Mouse (Mus musculus) ES-Bruce4 (cell line): ENCODE data around the gene Rasa4. TPM values are rescaled to one million over a fixed set of nuclear protein-coding genes. Genes with fewer than 3 reads are reported as not detected.

Experiments
- H3K27ac ChIP-seq: 2 replicates; pipeline ENCODE4 v1.5.1; 2012; ENCODE audit warnings: low read length, inconsistent platforms; ENCODE audit not compliant: insufficient read depth
- H3K27me3 ChIP-seq: 2 replicates; pipeline ENCODE4 v1.6.1; 2012; ENCODE audit warnings: mild to moderate bottlenecking, low read length, inconsistent platforms; ENCODE audit not compliant: control insufficient read depth, poor library complexity, insufficient read depth, severe bottlenecking
- H3K36me3 ChIP-seq: 2 replicates; pipeline ENCODE4 v1.6.1; 2012; ENCODE audit warnings: inconsistent platforms, mild to moderate bottlenecking, low read length, moderate library complexity; ENCODE audit not compliant: control insufficient read depth, poor library complexity, insufficient read depth, severe bottlenecking
- H3K4me1 ChIP-seq: one replicate; pipeline ENCODE4 v1.8.1; 2011; ENCODE audit warnings: low read length; ENCODE audit not compliant: control insufficient read depth, insufficient read depth
- H3K4me3 ChIP-seq: 2 replicates; pipeline ENCODE4 v1.5.1; 2011; ENCODE audit warnings: low read depth, mild to moderate bottlenecking, low read length
- H3K9ac ChIP-seq: 2 replicates; pipeline ENCODE4 v1.6.1; 2012; ENCODE audit warnings: low read depth, mild to moderate bottlenecking, inconsistent platforms; ENCODE audit not compliant: poor library complexity, severe bottlenecking
- H3K9me3 ChIP-seq: replicated peaks from 2 replicates; pipeline ENCODE4 v1.6.1; 2012; ENCODE audit warnings: mild to moderate bottlenecking, low read length, inconsistent platforms; ENCODE audit not compliant: control insufficient read depth, poor library complexity, insufficient read depth, severe bottlenecking
- CTCF ChIP-seq: IDR thresholded peaks from one replicate; pipeline ENCODE4 v1.8.1; 2011; ENCODE audit warnings: low read depth, low read length
- EP300 ChIP-seq: IDR thresholded peaks from 2 replicates; pipeline ENCODE4 v1.6.1; 2011; ENCODE audit warnings: low read depth, low read length; ENCODE audit not compliant: insufficient read depth
- POLR2A ChIP-seq: IDR thresholded peaks from one replicate; pipeline ENCODE4 v1.8.1; 2011; ENCODE audit warnings: low read length; ENCODE audit not compliant: insufficient read depth
- polyA plus RNA-seq: library from polyadenylated mRNA; stranded (reverse); fragments of >200 nt; gene quantifications from 2 replicates; pipeline ENCODE4 v1.2.4, GENCODE M21; 2011; ENCODE audit warnings: low read depth; ENCODE audit not compliant: missing spikeins, insufficient read depth, insufficient read length

Gene Rasa4
- polyA plus RNA-seq, 1 experiment = 5.9 TPM

DNA sequence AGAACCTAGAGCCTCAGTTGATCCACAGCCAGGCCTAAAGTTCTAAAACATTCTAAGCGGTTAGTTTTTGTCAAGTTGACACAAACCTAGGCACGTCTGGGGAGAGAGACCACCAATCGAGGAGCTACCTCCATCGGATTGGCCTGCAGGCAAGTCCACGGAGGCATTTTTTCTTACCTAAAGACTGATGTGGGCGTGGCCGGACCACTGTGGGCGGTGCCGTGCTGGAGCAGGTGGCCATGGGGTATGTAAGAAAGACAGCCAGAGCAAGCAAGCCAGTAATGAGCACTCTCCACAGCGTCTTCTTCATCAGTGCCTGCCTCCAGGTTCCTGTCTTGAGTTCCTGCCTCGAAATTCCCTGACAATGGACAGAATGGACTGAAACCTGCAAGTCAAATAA, 10.2 kb upstream of the Rasa4 start:
- Histone ChIP-seq H3K27ac (no peak overlapping the region), H3K36me3 (no peaks in the 10 kb centered on the region), H3K9ac (no peak overlapping the region), H3K4me1 (peaks cover 6% of the 10 kb centered on the region), H3K9me3 (no peaks in the 10 kb centered on the region), H3K4me3 (no peak overlapping the region), H3K27me3 (no peaks in the 10 kb centered on the region)
- no peak for TF ChIP-seq EP300
- no peak for TF ChIP-seq POLR2A

DNA sequence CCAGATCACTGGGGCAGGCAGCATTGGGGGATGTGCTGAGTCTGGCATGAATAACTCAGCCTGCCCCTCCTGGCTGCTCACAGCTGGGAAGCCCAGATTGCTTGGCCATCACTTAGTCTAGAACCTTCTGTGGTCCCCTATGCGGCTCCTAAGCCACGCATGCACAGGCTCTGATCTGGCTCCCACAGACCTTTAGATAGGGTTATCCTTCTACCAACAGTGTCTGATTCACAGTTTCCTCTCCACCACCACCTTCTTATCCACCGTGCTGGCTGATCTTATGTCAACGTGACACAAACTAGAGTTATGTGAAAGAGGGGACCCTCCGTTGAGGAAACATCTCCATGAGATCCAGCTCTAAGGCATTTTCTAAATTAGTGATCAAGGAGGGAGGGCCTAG, 8.6 kb upstream of the Rasa4 start:
- no peaks in the 10 kb centered on the region for H3K9me3 ChIP-seq
- no peak overlapping the region for H3K4me3 ChIP-seq
- H3K36me3 ChIP-seq = no peaks in the 10 kb centered on the region
- H3K4me1 ChIP-seq = peaks cover 6% of the 10 kb centered on the region
- TF ChIP-seq POLR2A (no peak), CTCF (no peak), EP300 (no peak)
- H3K9ac ChIP-seq = no peak overlapping the region
- no peaks in the 10 kb centered on the region for H3K27me3 ChIP-seq
- no peak overlapping the region for H3K27ac ChIP-seq

DNA sequence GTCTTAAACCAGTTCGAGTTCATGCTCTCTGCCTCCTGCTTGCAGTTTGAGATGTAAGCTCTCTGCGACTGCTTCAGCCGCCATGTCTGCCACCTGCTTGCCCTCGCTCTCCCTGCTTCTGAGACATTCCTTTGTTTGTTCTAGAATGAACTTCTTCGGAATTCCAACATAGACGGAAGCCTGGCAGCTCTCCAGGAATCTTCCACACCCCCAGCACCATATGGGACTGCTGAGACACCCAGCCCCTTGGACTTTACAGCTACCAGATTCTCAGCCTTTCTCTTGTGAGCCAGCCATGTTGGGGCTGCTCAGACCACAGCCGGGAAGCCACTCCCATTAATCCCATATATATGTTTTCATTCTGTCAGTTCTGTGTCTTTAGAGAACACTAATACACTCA, 7.4 kb upstream of the Rasa4 start:
- no peak overlapping the region for H3K4me3 ChIP-seq
- peak overlapping the region; percentile 43; the same call in 1 of the 2 replicates for H3K27ac ChIP-seq
- peaks cover 6% of the 10 kb centered on the region for H3K4me1 ChIP-seq
- H3K27me3 ChIP-seq = no peaks in the 10 kb centered on the region
- no peaks in the 10 kb centered on the region for H3K9me3 ChIP-seq
- TF ChIP-seq POLR2A (no peak), CTCF (no peak), EP300 (no peak)
- no peak overlapping the region for H3K9ac ChIP-seq
- no peaks in the 10 kb centered on the region for H3K36me3 ChIP-seq

DNA sequence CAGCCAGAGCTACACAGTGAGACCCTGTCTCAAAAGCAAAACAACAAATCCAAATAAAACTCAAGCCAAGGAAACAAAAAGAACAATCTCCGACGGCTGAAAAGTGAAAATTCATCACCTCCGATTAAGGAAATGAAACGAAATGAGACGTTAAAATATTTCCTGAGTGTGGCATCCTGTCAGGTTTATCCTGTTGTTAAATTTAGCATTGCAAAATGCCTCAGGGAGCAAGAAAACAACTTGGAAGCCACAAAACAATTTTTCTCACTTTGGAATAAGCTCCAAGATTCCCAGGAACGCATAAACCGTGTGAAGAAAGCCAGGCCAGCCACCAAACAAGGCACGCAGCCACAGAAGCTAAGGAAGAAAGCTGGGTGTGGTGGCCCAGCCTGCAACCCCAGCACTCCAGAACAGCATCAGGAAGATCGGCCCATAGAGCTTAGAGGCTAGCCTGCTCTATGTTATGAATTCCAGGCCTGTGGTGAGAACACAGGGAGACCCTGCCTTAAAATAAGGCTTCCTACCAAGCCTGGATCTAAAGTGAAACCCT, 6.6 kb upstream of the Rasa4 start:
- H3K9me3 ChIP-seq = no peaks in the 10 kb centered on the region
- no peaks in the 10 kb centered on the region for H3K27me3 ChIP-seq
- no peak for TF ChIP-seq EP300
- TF ChIP-seq POLR2A = no peak
- TF ChIP-seq CTCF = no peak
- peaks cover 6% of the 10 kb centered on the region for H3K4me1 ChIP-seq
- no peak overlapping the region for H3K9ac ChIP-seq
- H3K27ac ChIP-seq = no peak overlapping the region
- H3K4me3 ChIP-seq = no peak overlapping the region
- no peaks in the 10 kb centered on the region for H3K36me3 ChIP-seq

DNA sequence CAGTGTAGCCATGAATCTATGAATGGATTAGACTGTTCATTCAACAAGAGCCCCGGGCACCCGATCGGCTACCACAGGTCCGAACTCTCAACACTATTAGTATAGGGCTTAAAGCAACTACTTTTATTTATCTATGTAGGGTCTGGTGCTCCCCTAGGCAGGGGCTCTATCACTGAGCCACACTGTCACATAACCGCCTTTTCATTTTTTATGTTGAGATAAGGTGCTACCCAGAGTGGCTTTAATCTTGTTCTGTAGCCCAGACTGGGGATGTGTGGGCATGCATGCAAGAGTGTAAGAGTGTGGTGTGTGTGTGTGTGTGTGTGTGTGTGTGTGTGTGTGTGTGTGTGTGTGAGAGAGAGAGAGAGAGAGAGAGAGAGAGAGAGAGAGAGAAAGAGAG, 5.6 kb upstream of the Rasa4 start:
- no peaks in the 10 kb centered on the region for H3K9me3 ChIP-seq
- H3K4me1 ChIP-seq = peaks cover 6% of the 10 kb centered on the region
- no peak overlapping the region for H3K9ac ChIP-seq
- TF ChIP-seq CTCF = no peak
- TF ChIP-seq EP300 = no peak
- no peak for TF ChIP-seq POLR2A
- no peaks in the 10 kb centered on the region for H3K36me3 ChIP-seq
- no peaks in the 10 kb centered on the region for H3K27me3 ChIP-seq
- no peak overlapping the region for H3K4me3 ChIP-seq
- no peak overlapping the region for H3K27ac ChIP-seq

DNA sequence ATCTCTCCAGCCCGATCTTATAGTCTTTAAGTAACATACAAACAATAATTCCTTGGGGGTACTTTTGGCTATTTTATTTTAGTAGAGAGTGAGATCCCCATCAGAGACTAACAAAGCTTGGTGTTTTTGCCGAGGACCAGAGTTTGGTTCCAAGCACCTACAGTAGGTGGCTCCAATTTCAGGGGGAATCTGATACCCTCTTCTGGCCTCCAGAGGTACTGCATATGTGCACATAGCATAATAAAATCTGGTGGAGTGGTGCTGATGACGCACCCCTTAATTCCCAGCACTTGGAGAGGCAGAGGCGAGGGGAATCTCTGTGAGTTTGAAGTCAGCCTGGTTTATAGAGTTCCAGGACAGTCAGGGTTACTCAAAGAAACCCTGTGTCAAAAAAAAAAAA, 1.4 kb upstream of the Rasa4 start:
- Histone ChIP-seq H3K27ac (no peak overlapping the region), H3K9ac (no peak overlapping the region), H3K36me3 (no peaks in the 10 kb centered on the region), H3K27me3 (no peaks in the 10 kb centered on the region), H3K9me3 (no peaks in the 10 kb centered on the region), H3K4me1 (no peaks in the 10 kb centered on the region), H3K4me3 (no peak overlapping the region)
- TF ChIP-seq CTCF = peak; percentile 7
- no peak for TF ChIP-seq EP300
